Mouse (Mus musculus): Measurements from ENCODE around the gene Cpped1. TPM values are rescaled to one million over a fixed set of nuclear protein-coding genes. Genes with fewer than 3 reads are reported as not detected.

Gene Cpped1
- total and polyA plus RNA-seq, 3 experiments: 13.6 to 34.6 (median 17.5) TPM

GRCm38 (mm10) chr16:11852716-11853605, 56.3 kb downstream of the Cpped1 start:
- in situ Hi-C loops (cut with MboI; ENCODE audit: low pct_ligation_motif_present, low pct_unique_long_range_greater_than_20kb, low sequenced_read_pairs) (no loop called here), dilution Hi-C loops (cut with MboI; ENCODE audit: extremely low pct_ligation_motif_present, extremely low pct_unique_long_range_greater_than_20kb, low sequenced_read_pairs) (no loop called here)
- Histone ChIP-seq H3K27ac (ENCODE audit: insufficient read depth, low read depth) (no peak overlapping the region), H3K36me3 (replicated peaks in 1 of 2; ENCODE audit: control insufficient read depth in 1 of 2, insufficient read depth in 1 of 2, low read length in 1 of 2) (peaks cover 0 to 53% of the 10 kb centered on the region in 2 experiments), H3K9ac (ENCODE audit: insufficient read depth, low read depth) (no peak overlapping the region), H3K4me3 (replicated peaks in 1 of 3; ENCODE audit: low read depth in 2 of 3, low read length in 2 of 3, poor library complexity in 1 of 3) (no peak overlapping the region), H3K79me2 (replicated peaks; ENCODE audit: control insufficient read depth, extremely low read depth, insufficient read depth, poor library complexity, severe bottlenecking) (no peaks in the 10 kb centered on the region), H3K4me1 (ENCODE audit: control insufficient read depth in 1 of 2, insufficient read depth in 2 of 2) (peaks cover 4 to 13% of the 10 kb centered on the region in 2 experiments; a peak in 3 of 4 replicates), H3K27me3 (replicated peaks) (no peaks in the 10 kb centered on the region), H3K9me3 (replicated peaks; ENCODE audit: low read length) (peaks cover 2% of the 10 kb centered on the region), H3K4me2 (ENCODE audit: insufficient read depth, low read depth, poor library complexity, severe bottlenecking) (no peak overlapping the region)
- no peak for DNase-seq (ENCODE audit: extremely low read depth)
- TF ChIP-seq BHLHE40 (IDR thresholded peaks at IDR 0.05; ENCODE audit: low read depth, low read length): no peak
- TF ChIP-seq PAX5 (IDR thresholded peaks at IDR 0.05; ENCODE audit: low read length): no peak
- no peak for TF ChIP-seq KAT2A (IDR thresholded peaks at IDR 0.05; ENCODE audit: insufficient replicate concordance, low read length)
- no peak for TF ChIP-seq NELFE (IDR thresholded peaks at IDR 0.05; ENCODE audit: low read depth, low read length)
- no peak for TF ChIP-seq HCFC1 (IDR thresholded peaks at IDR 0.05; ENCODE audit: low read depth, low read length)
- TF ChIP-seq GABPA (IDR thresholded peaks at IDR 0.05; ENCODE audit: insufficient replicate concordance, low read depth, low read length): no peak
- TF ChIP-seq MEF2A (IDR thresholded peaks at IDR 0.05; ENCODE audit: borderline replicate concordance, low read depth, low read length): no peak
- no peak for TF ChIP-seq MYC (IDR thresholded peaks at IDR 0.05; ENCODE audit: low read depth, low read length)
- no peak for TF ChIP-seq JUN (IDR thresholded peaks at IDR 0.05; ENCODE audit: insufficient read depth, low read depth, low read length)
- TF ChIP-seq RCOR1 (conservative IDR thresholded peaks at IDR 0.05; ENCODE audit: low read depth, low read length): no peak
- no peak for TF ChIP-seq NRF1 (IDR thresholded peaks at IDR 0.05; ENCODE audit: low read depth, low read length)
- no peak for TF ChIP-seq MAX (IDR thresholded peaks at IDR 0.05; ENCODE audit: low read length)
- no peak for TF ChIP-seq MAZ (IDR thresholded peaks at IDR 0.05; ENCODE audit: low read depth, low read length)
- TF ChIP-seq USF1 (IDR thresholded peaks at IDR 0.05; ENCODE audit: low read depth, low read length): no peak
- TF ChIP-seq USF2 (conservative IDR thresholded peaks at IDR 0.05; ENCODE audit: low read depth, low read length): no peak
- no peak for TF ChIP-seq SMC3 (IDR thresholded peaks at IDR 0.05; ENCODE audit: low read depth, low read length)

GRCm38 (mm10) chr16:11848990-11849658, 60.1 kb downstream of the Cpped1 start:
- peaks cover 2% of the 10 kb centered on the region for H3K9me3 ChIP-seq (replicated peaks; ENCODE audit: low read length)
- in situ Hi-C loops (cut with MboI; ENCODE audit: low pct_ligation_motif_present, low pct_unique_long_range_greater_than_20kb, low sequenced_read_pairs) (no loop called here), dilution Hi-C loops (cut with MboI; ENCODE audit: extremely low pct_ligation_motif_present, extremely low pct_unique_long_range_greater_than_20kb, low sequenced_read_pairs) (no loop called here)
- no peaks in the 10 kb centered on the region for H3K79me2 ChIP-seq (replicated peaks; ENCODE audit: control insufficient read depth, extremely low read depth, insufficient read depth, poor library complexity, severe bottlenecking)
- TF ChIP-seq SMC3 (IDR thresholded peaks at IDR 0.05; ENCODE audit: low read depth, low read length): no peak
- no peak for TF ChIP-seq TCF12 (IDR thresholded peaks at IDR 0.05; ENCODE audit: low read depth, low read length)
- TF ChIP-seq KAT2A (IDR thresholded peaks at IDR 0.05; ENCODE audit: insufficient replicate concordance, low read length): no peak
- TF ChIP-seq CHD2 (IDR thresholded peaks at IDR 0.05; ENCODE audit: low read length): no peak
- TF ChIP-seq ELF1 (IDR thresholded peaks at IDR 0.05; ENCODE audit: low read depth, low read length): no peak
- TF ChIP-seq JUN (IDR thresholded peaks at IDR 0.05; ENCODE audit: insufficient read depth, low read depth, low read length): no peak
- H3K4me2 ChIP-seq (ENCODE audit: insufficient read depth, low read depth, poor library complexity, severe bottlenecking): no peak overlapping the region
- H3K9ac ChIP-seq (ENCODE audit: insufficient read depth, low read depth): no peak overlapping the region
- H3K27me3 ChIP-seq (replicated peaks): no peaks in the 10 kb centered on the region
- no peak overlapping the region for H3K27ac ChIP-seq (ENCODE audit: insufficient read depth, low read depth)
- DNase-seq (ENCODE audit: extremely low read depth): no peak
- H3K36me3 ChIP-seq (replicated peaks in 1 of 2; ENCODE audit: control insufficient read depth in 1 of 2, insufficient read depth in 1 of 2, low read length in 1 of 2): peaks cover 3 to 54% of the 10 kb centered on the region in 2 experiments
- no peak overlapping the region for H3K4me3 ChIP-seq (replicated peaks in 1 of 3; ENCODE audit: low read depth in 2 of 3, low read length in 2 of 3, poor library complexity in 1 of 3)
- peaks cover 4 to 13% of the 10 kb centered on the region in 2 experiments; a peak in 3 of 4 replicates for H3K4me1 ChIP-seq (ENCODE audit: control insufficient read depth in 1 of 2, insufficient read depth in 2 of 2)

Data from CH12.LX (cell line).